Mouse (Mus musculus) embryonic fibroblast, embryonic 13.5 days (primary cell): ENCODE results near the gene Gad1.

Experiments used
- CTCF ChIP-seq: IDR thresholded peaks from 2 replicates; pipeline ENCODE4 v1.5.1; 2011; ENCODE audit warnings: mild to moderate bottlenecking, control low read depth, low read length, moderate library complexity, borderline replicate concordance; ENCODE audit not compliant: insufficient read depth
- POLR2A ChIP-seq: IDR thresholded peaks from 2 replicates; pipeline ENCODE4 v1.6.1; 2011; ENCODE audit warnings: low read depth, mild to moderate bottlenecking, control low read depth, low read length, moderate library complexity

- no peak for TF ChIP-seq CTCF
- no peak for TF ChIP-seq POLR2A
Measured at GRCm38 (mm10) chr2:70647681-70648080, 94.8 kb downstream of the Gad1 start.
